Mouse (Mus musculus): ENCODE results near the gene Dnajb9. TPM values are rescaled to one million over a fixed set of nuclear protein-coding genes. Genes with fewer than 3 reads are reported as not detected.
A peak's percentile ranks its signal among the peaks of the same experiment; 100 is the strongest.
"Not testable (repeated sequence)": the region's sequence is repeated elsewhere in the genome, so short reads cannot be mapped to it uniquely, and the experiment has no call there.

The Dnajb9 gene
- 10.4 and 15.4 TPM in 2 replicates for polyA plus RNA-seq (2015; fragmentation: Nextera tagmentation; extraction: Ambion mirVana)

- Histone ChIP-seq H3K36me3 (0 out of 2 replicates have a peak, but pooled peaks cover 6% of the 10 kb centered on the region), H3K9me3 (replicated peaks) (no peaks in the 10 kb centered on the region), H3K4me3 (replicated peaks) (peak within 1 kb of the TSS; percentile 91), H3K27ac (peak within 1 kb of the TSS; percentile 77), H3K4me2 (peak within 1 kb of the TSS; percentile 98), H3K9ac (peak within 1 kb of the TSS; percentile 92), H3K4me1 (replicated peaks) (peaks cover 20% of the 10 kb centered on the region), H3K27me3 (no peaks in the 10 kb centered on the region)
- ATAC-seq (ENCODE audit: low read depth) (peak; percentile 98), DNase-seq (peak; percentile 99)
- WGBS (ENCODE audit: insufficient replicate concordance), result under 1% methylated on average over 77 of the region's 77 CpGs
Observed at GRCm38 (mm10) chr12:44209824-44210752, at the start of gene Dnajb9. Gene Dnajb9 (minus strand): TSS chr12:44210326.

DNA sequence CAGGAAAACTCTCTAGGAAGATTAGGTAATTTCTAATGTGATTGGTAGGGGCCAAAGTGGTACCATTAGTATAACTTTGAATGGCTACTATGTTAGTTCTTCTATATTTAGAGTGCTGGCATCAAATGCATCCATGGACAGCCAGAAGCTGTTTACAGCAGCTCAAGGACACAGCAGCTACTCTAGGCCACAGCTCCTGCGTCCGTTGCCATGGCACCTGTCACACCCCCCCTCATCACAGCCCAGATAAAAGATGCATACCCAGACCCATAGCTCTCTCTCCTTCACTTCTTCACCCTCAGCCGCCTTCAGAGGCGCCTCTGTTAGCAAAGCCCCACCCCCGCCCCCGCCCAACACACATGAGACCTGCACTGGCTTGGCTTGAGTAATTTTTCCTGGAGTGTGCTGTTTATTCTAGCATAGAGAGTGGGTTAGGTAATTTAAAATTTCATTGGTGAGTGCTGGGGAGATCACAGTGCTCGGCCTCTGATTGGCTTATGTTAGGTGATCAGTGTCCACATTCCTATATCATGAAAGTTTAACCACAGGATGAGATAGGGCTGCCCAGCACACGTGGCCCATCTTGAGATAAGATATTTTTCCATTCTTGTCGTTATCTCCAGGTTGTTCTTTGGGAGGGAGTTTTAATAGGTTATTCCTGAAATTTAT lies 38.3 kb upstream of the Dnajb9 start:
- Histone ChIP-seq H3K27ac (no peak overlapping the region), H3K4me1 (replicated peaks) (no peaks in the 10 kb centered on the region), H3K9ac (no peak overlapping the region), H3K36me3 (no peaks in the 10 kb centered on the region), H3K4me2 (no peak overlapping the region), H3K27me3 (no peaks in the 10 kb centered on the region), H3K4me3 (replicated peaks) (no peak overlapping the region), H3K9me3 (replicated peaks) (no peaks in the 10 kb centered on the region)
- no peak for DNase-seq
- WGBS (ENCODE audit: insufficient replicate concordance), result 54% methylated on average over 9 of the region's 9 CpGs
- no peak for ATAC-seq (ENCODE audit: low read depth)

DNA sequence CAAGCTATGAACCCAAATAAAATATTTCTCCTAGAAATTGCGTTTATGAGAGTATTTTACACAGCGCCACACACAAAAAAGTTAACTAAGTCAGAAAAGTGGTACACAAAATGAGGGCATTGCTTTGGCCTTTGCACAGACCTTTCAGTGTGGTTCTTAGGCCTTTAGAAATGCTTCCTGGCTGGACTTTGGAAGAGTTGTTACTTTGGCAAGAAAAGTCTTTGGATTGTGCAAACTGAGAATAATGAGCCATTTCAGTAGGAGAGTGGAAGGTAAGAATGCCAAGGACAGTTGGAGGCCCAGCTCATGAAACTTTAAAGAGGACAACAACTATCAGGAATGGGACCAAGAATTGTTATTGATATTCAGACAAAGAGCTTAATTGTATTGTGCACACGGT lies 35.6 kb upstream of the Dnajb9 start:
- no peak for DNase-seq
- Histone ChIP-seq H3K27ac (no peak overlapping the region), H3K36me3 (no peaks in the 10 kb centered on the region), H3K4me3 (replicated peaks) (no peak overlapping the region), H3K9ac (no peak overlapping the region), H3K4me1 (replicated peaks) (no peaks in the 10 kb centered on the region), H3K4me2 (no peak overlapping the region), H3K27me3 (no peaks in the 10 kb centered on the region), H3K9me3 (replicated peaks) (no peaks in the 10 kb centered on the region)
- 71% methylated on average over 3 of the region's 3 CpGs for WGBS (ENCODE audit: insufficient replicate concordance)
- ATAC-seq (ENCODE audit: low read depth), result no peak

DNA sequence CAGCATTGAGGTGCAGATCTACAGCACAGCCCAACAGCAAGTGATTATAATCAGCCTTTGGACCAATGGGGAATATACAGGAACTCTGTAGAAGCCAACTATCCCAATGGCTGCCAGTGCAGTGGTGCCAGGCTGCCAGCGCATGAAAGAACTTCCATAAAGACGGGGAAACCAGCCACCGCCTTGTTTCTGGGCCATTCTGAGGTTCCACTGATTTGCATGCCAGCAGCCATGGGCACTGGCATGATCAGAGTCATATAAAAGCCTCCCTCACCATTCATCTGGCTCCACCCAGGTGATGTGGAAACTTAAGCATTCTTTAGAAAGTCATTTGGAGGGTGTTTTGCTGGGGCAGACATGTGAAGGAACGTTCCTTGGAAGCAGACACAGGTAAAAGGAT lies 32.3 kb upstream of the Dnajb9 start:
- DNase-seq (no peak), ATAC-seq (ENCODE audit: low read depth) (no peak)
- Histone ChIP-seq H3K27ac (no peak overlapping the region), H3K9ac (no peak overlapping the region), H3K27me3 (no peaks in the 10 kb centered on the region), H3K4me1 (replicated peaks) (no peaks in the 10 kb centered on the region), H3K9me3 (replicated peaks) (no peaks in the 10 kb centered on the region), H3K4me3 (replicated peaks) (no peak overlapping the region), H3K4me2 (no peak overlapping the region), H3K36me3 (no peaks in the 10 kb centered on the region)
- 68% methylated on average over 4 of the region's 4 CpGs for WGBS (ENCODE audit: insufficient replicate concordance)

DNA sequence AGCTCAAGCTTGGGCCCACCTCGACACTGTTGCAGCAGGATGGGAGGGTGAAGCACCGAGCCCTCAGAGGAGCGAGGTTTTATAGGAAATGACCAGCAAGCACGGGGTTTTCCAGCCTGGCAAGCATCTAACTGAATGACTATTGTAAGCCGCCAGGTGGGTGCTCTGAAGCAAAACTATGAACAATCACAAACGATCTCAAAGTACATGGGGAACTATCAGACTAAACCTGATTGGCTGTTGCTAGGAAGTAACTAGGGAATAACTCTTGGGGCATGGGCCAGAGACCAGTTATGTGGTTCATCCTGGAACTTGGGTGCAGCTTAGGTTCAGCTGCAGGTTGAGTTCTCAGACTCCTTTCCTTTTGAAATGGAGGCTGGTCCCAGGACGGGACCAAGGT lies 31.0 kb upstream of the Dnajb9 start:
- no peak overlapping the region for H3K4me3 ChIP-seq (replicated peaks)
- no peaks in the 10 kb centered on the region for H3K9me3 ChIP-seq (replicated peaks)
- no peak overlapping the region for H3K4me2 ChIP-seq
- DNase-seq (no peak), ATAC-seq (ENCODE audit: low read depth) (no peak)
- H3K27ac ChIP-seq, result no peak overlapping the region
- H3K9ac ChIP-seq, result no peak overlapping the region
- 62% methylated on average over 7 of the region's 7 CpGs for WGBS (ENCODE audit: insufficient replicate concordance)
- H3K27me3 ChIP-seq, result no peaks in the 10 kb centered on the region
- H3K4me1 ChIP-seq (replicated peaks), result no peaks in the 10 kb centered on the region
- H3K36me3 ChIP-seq, result no peaks in the 10 kb centered on the region

GRCm38 (mm10) chr12:44224650-44225049 lies 14.5 kb upstream of the Dnajb9 start:
- H3K9me3 ChIP-seq (replicated peaks), result no peaks in the 10 kb centered on the region
- H3K4me1 ChIP-seq (replicated peaks), result no peaks in the 10 kb centered on the region
- DNase-seq, result no peak
- H3K36me3 ChIP-seq, result no peaks in the 10 kb centered on the region
- H3K4me2 ChIP-seq, result no peak overlapping the region
- no peak overlapping the region for H3K9ac ChIP-seq
- peaks cover 35% of the 10 kb centered on the region for H3K27me3 ChIP-seq
- WGBS (ENCODE audit: insufficient replicate concordance), result 31% methylated on average over 3 of the region's 3 CpGs
- ATAC-seq (ENCODE audit: low read depth), result no peak
- H3K4me3 ChIP-seq (replicated peaks), result no peak overlapping the region
- H3K27ac ChIP-seq, result no peak overlapping the region

GRCm38 (mm10) chr12:44223044-44223443 lies 12.9 kb upstream of the Dnajb9 start:
- H3K27ac ChIP-seq, result no peak overlapping the region
- ATAC-seq (ENCODE audit: low read depth) (no peak), DNase-seq (no peak)
- H3K4me2 ChIP-seq, result no peak overlapping the region
- H3K9ac ChIP-seq, result no peak overlapping the region
- 51% methylated on average over 3 of the region's 3 CpGs for WGBS (ENCODE audit: insufficient replicate concordance)
- H3K4me1 ChIP-seq (replicated peaks), result no peaks in the 10 kb centered on the region
- H3K4me3 ChIP-seq (replicated peaks), result no peak overlapping the region
- no peaks in the 10 kb centered on the region for H3K36me3 ChIP-seq
- peaks cover 35% of the 10 kb centered on the region for H3K27me3 ChIP-seq
- no peaks in the 10 kb centered on the region for H3K9me3 ChIP-seq (replicated peaks)

DNA sequence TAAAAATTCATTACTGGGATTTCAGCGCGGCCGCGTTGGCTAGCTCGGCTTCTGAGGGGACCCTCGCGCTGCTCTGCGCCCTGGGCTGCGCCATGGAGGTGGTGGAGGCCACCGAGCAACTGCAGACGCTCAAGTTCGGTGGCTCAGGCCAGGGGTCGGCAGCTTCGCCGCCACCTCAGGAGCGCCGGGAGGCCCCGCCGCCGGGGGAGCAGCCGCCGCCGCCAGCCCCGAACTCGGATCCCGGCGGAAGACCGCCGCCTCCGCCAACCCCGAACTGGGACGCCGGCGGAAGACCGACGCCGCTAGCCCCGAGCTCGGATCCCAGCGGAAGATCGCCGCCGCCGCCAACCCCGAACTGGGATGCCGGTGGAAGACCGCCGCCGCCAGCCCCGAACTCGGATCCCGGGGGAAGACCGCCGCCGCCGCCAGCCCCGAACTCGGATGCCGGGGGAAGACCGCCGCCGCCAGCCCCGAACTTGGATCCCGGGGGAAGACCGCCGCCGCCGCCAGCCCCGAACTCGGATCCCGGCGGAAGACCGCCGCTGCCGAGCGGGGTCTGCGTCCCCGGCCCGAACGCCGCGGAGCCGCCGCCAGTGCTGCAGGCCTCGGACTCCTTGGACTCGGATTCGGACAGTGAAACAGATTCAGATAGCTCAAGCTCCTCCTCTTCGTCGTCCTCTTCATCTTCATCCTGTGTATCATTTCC lies 11.7 kb upstream of the Dnajb9 start:
- Histone ChIP-seq H3K9ac (peak overlapping the region; percentile 63), H3K4me1 (replicated peaks) (no peaks in the 10 kb centered on the region), H3K4me3 (replicated peaks) (peak overlapping the region; percentile 61), H3K27ac (no peak overlapping the region), H3K9me3 (replicated peaks) (no peaks in the 10 kb centered on the region), H3K4me2 (peak overlapping the region; percentile 71), H3K27me3 (peaks cover 35% of the 10 kb centered on the region), H3K36me3 (no peaks in the 10 kb centered on the region)
- no peak for ATAC-seq (ENCODE audit: low read depth)
- DNase-seq, result no peak
- 1% methylated on average over 89 of the region's 89 CpGs for WGBS (ENCODE audit: insufficient replicate concordance)

DNA sequence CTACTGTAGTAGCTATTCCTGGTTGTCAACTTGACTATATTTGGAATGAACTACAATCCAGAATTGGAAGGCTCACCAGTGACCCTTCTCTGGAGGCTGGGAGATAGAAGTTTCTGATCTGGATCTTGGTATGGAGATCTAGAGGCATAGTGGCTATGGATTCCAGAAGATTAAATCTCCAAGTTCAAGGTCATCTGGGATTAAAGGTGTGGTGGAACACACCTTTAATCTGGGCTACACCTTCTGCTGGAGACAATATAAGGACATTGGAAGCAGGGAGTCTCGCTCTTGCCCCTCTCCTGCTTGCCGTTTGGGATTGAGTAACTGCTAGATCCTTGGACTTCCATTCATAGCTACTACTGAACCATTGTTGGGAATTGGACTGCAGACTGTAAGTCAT lies 10.9 kb upstream of the Dnajb9 start, which contains the start of gene Pnpla8:
Gene Pnpla8 (plus strand): TSS at position 301 of the 400 bp plus-strand sequence.
- not testable (repeated sequence) for H3K36me3 ChIP-seq; H3K4me1 ChIP-seq (replicated peaks); H3K27ac ChIP-seq; DNase-seq; H3K9me3 ChIP-seq (replicated peaks); ATAC-seq (ENCODE audit: low read depth)
- WGBS (ENCODE audit: insufficient replicate concordance), result 72% methylated on average over 2 of the region's 2 CpGs
- Histone ChIP-seq H3K27me3 (peaks cover 35% of the 10 kb centered on the region), H3K4me3 (replicated peaks) (peak within 1 kb of the TSS; percentile 61), H3K4me2 (peak within 1 kb of the TSS; percentile 71), H3K9ac (peak within 1 kb of the TSS; percentile 63)

- DNase-seq (no peak), ATAC-seq (ENCODE audit: low read depth) (no peak)
- H3K9ac ChIP-seq, result no peak overlapping the region
- H3K27me3 ChIP-seq, result no peaks in the 10 kb centered on the region
- H3K27ac ChIP-seq, result no peak overlapping the region
- H3K36me3 ChIP-seq, result no peaks in the 10 kb centered on the region
- no peaks in the 10 kb centered on the region for H3K9me3 ChIP-seq (replicated peaks)
- WGBS (ENCODE audit: insufficient replicate concordance), result 80% methylated on average over 3 of the region's 3 CpGs
- no peak overlapping the region for H3K4me3 ChIP-seq (replicated peaks)
- H3K4me2 ChIP-seq, result no peak overlapping the region
- peaks cover 20% of the 10 kb centered on the region for H3K4me1 ChIP-seq (replicated peaks)
Observed at GRCm38 (mm10) chr12:44211555-44211954, 1.4 kb upstream of the Dnajb9 start.
